Mouse (Mus musculus) liver, adult 2 months (tissue): Measurements from ENCODE around the gene Slc25a18.

ENCODE experiments used
- CTCF ChIP-seq: fragments of 200-500 bp; IDR thresholded peaks from 2 replicates; pipeline ENCODE4 v1.5.1; 2011; ENCODE audit warnings: low read depth, low read length, control low read depth
- POLR2A ChIP-seq: fragments of 200-500 bp; IDR thresholded peaks from 2 replicates; pipeline ENCODE4 v1.6.1; 2011; ENCODE audit warnings: low read length, control low read depth; ENCODE audit not compliant: insufficient read depth; ENCODE audit errors: extremely low read depth

DNA sequence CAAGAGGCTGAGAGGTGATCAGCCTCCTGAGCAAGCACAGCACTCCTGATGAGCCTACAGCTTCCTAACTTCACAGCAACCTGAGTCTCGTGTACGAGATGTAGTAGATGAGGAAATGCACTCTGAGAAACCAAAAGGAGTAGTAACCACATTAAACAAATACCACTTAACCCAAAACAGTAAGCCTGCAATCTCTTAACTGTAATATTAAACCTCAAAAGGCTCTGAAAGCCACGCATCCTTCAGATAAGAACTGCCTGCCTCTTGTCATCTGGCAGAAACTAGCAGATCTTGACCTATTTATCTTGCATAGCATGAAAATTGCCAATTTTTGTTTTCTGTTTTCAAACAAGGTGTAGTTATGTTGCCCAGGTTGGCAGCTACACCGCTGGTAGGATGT is 25.5 kb downstream of the Slc25a18 start:
- TF ChIP-seq POLR2A (no peak), CTCF (no peak)
